Mouse (Mus musculus) brain, adult 2 months (tissue): ENCODE measurements around the gene Kcnj10.

Experiments
- DNase-seq: peaks from one replicate; pipeline ENCODE4 v3.0.0; 2011; ENCODE audit warnings: low read depth, low spot score

The Kcnj10 gene

GRCm38 (mm10) chr1:172340729-172341321 lies at the start of gene Kcnj10:
Gene Kcnj10 (plus strand): TSS chr1:172341210.
- peak; percentile 95 for DNase-seq

DNA sequence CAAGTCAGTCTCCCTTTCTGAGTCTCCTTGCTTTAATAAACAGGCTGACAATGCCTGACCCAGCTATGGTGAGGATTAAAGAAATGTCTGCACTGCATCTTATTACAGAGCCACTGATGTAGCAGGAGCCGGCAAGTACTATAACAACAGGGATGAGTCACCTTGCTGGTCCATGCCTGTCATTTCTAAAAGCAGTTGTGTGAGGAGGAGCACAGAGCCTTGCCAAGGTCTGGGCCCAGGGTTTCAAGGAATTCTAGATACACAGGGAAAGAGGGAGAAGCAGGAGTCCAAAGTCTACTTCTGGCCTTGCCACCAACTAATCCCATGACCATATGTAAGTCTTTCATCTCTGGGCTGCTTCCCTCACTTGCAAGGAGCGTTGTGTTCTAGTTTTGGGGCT lies 48.1 kb upstream of the Kcnj10 start:
- DNase-seq, result peak; percentile 80

DNA sequence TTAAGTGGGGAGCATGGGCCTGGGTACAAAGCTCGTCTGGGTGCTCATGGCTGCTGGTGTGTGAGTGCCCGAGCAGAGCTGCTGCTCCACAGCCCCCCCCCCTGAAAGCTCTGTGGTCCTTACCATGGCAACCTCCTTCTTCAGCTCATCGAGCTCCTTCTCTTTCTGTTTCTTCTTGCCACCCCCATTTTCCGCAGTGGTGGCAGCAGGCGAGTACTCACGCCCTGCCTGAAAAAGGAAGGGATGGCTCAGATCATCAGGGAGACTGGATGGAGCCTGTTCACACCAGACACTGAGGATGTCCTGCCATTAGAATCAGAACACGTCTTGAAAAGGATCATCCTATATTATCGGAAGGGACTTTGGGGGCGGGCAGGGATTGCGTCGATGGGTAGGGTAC lies 47.6 kb upstream of the Kcnj10 start:
- DNase-seq, result peak; percentile 65

DNA sequence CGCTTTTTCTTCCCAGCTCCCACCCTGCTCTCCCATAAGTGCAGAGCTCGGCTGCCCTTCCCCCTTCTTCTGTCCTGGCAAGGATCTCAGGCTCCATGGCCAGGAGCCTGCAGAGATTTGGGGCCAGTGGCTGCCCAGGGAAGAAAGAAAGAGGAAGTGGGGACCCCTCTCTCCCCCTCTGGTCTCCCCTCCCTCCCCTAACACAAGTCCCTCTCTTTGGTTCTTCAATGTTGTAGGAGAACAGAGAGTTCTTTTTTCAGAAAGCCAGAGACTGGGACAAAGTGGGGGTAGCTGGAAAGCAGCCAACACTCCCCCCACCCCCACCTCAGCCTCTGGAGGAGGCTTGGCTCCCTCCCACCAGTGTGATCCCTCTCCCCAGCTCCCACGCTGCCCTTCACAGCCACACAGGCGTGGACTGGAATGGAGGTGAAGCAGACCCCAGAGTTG lies 45.2 kb upstream of the Kcnj10 start:
- peak; percentile 47 for DNase-seq

- peak; percentile 48 for DNase-seq
These were observed 44.0 kb upstream of the Kcnj10 start for GRCm38 (mm10) chr1:172296816-172297510.

- peak; percentile 81 for DNase-seq
These were observed 43.1 kb upstream of the Kcnj10 start, which contains the start of gene Atp1a2 for GRCm38 (mm10) chr1:172297611-172298537. Gene Atp1a2 (minus strand): TSS chr1:172298064.

DNA sequence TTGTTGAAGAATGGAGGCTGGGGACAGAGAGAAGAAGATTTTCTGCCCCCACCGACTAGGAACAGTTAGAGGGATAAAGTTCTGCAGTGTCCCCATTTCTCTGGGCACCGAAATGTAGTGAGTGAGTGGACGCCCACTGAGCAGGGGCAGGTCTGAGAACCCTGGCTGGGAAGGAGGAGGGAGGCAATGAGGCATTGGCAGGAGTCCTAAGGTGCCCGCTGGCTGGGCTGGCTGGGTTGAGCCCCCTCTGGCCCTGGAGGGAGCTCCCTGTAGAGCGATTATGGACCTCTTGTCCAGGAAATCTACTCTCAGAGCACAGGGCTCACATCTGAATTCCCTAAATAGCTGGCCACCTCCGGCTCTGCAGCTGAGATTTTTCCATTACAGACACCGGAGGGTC lies 41.5 kb upstream of the Kcnj10 start:
- DNase-seq, result peak; percentile 41

DNA sequence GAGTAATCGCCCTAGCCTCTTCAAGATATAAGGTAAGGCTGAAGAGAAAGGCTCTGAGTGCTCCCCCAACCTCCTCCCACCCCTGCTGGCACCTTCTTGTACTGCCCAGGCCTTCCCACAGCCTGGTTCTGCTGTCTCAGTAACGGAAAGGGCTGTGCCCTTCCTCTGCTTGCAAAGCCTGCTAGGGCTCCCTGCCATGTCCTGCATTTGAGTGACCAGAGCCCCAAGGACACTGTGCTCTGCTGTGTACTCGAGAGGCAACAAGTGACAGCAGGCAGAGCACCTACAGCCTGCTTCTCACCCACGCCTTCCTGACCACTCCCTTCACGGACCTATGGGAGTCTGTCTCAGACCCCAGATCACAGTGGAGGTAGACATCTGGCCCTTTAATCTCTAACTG lies 40.8 kb upstream of the Kcnj10 start:
- peak; percentile 18 for DNase-seq

DNA sequence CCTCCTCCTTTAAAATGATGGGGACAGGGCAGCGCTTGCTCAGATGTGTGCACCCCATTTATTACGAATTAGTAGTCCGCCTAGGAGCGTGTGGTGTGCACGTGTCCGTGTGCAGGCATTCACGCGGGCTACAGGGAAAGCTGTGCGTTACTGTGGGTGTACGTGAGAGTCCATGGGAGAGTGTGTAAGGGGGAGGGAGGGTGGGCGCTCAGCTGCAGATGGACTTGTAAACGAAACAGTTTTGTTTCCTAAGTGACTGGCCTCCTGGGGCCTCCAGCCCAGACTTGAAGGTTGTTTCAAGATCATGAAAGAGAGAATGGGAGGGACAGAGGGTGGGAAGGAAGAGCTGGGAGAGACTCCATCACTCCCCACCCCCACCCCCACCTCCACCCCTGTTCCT lies 39.8 kb upstream of the Kcnj10 start:
- DNase-seq, result peak; percentile 47

DNA sequence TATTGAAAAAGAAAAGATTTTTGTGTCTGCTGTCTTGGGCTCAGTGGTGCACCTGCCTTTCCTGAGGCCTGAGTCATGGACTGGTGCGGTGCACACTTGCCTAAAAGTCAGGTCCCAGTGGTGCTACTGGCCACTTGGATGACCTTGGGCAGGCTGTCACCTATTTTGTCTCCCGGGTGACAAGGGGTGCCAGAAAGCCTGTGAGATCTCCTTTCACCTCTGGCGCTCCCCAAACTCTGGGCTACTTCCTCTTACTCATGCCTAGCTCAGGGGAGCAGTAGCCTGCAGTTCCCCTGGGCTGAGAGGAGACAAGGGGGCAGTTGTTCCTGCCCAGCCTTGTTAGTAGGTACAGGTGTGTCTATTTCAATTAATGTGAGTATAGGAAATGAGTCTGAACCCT lies 38.7 kb upstream of the Kcnj10 start:
- no peak for DNase-seq

DNA sequence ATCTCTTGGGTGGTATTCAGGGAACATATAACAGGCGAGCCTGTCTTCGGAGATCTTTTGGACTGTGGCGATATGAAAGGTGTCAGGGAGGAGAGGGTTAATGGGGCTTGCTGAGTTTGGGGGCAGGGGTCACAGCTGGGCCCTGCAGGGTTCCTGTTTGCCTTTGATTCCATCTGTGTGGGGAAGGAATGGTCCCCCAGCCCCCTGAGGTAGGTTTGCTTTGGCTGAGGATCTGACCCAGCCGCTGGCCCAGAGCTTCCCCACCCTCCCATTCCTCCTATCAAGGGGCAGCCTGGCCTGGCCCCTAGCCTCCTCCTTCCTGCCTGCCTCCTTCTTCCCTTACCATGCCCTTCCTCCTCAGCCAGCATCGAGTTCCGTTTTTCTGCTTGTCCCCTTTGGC lies 38.2 kb upstream of the Kcnj10 start:
- DNase-seq, result no peak

DNA sequence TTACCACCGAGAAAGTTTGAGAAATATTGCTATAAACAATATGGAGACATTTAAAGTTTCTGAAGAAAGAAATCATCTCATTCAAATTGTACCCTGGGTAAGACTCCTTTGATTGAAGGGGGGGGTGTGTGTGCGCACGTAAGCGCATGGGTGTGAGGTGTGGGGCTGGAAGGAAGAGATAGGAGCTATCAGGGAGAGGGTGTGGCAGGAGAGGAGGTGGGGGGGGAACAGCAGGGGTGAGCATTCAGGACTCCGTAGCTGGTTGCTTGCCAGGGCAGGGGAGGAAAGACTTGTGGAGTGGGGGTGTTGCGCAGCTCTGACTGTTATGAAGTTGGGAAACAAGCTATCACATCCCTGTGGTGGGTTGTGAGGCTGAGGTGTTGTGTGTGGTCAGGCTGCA lies 36.6 kb upstream of the Kcnj10 start:
- peak; percentile 52 for DNase-seq

DNA sequence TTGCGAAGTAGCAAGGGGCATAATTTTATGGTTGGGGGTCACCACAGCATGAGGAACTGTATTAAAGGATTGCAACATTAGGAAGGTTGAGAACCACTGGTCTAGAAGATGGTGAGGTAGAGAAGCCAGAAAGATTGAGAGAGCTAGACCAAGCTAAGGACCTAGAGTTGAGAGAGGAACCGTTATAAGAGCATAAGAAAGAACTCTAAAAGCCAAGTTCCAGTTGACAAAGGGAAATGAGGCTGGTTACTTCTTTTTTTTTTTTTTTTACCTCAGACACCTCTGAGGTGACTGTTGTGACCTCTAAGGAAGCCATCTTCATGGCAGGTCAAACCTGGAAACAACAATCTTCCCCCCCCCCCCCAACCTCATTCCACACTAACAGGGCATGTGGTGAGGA lies 35.9 kb upstream of the Kcnj10 start:
- DNase-seq, result no peak

GRCm38 (mm10) chr1:172305635-172306034 lies 35.4 kb upstream of the Kcnj10 start:
- no peak for DNase-seq

GRCm38 (mm10) chr1:172306196-172306595 lies 34.8 kb upstream of the Kcnj10 start:
- no peak for DNase-seq

DNA sequence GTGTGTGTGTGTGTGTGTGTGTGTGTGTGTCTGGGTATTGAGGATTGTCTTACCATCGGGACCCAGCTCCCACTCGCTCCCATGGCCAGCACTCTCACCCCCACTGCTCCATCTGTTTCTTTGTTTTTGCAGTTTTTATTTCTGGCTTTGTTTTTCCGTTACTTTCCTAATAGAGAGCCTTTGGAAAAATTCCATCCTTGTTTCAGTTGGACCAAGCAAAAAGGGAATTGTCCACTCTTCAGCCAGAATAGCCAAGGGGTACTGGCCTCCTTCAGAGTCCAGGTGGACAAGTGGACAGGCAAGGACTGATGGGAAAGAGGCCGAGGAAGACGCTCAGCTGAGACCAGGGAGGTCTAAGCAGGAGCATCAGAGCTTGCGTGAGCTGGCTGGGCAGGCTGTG lies 34.1 kb upstream of the Kcnj10 start:
- DNase-seq, result peak; percentile 77

DNA sequence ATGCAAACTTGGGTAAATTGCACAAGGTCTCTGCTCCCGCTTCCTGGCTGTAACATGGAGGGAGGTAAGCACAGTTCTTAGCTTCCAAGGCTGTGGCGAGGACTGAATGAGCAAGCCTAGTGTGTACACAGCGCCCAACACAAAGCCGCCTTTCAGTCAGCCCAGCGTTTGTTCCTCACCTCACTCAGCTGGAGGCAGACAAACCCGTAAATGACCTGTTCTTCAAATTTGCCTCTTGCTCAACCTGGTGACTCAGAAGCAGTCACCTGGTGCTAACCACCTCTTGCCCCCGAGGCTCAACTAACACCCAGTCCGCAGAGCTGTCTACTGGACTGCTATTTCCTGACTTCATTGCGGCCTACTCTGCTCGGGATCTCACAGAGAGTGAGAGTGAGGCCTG lies 33.1 kb upstream of the Kcnj10 start:
- peak; percentile 49 for DNase-seq

DNA sequence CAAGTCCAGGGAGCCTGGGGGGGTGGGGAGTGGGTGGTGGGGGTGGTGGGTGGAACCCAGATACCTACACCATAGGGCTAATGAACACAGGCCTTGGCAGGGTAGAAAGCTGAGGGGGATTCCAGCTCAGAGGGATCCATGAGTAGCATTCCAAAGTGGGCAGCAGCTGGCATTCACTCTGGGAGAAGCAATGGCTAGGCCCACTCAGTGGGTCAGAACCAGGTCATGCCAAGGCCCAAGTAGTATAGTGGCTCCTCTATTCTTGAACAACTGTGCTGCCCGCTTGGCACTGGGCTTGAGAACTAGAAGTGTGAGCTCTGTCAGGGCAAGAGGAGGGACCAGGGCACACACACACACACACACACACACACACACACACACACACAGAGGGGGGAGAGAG lies 32.6 kb upstream of the Kcnj10 start:
- DNase-seq, result no peak

- peak; percentile 96 for DNase-seq
These were observed 31.2 kb upstream of the Kcnj10 start for GRCm38 (mm10) chr1:172309699-172310398.

DNA sequence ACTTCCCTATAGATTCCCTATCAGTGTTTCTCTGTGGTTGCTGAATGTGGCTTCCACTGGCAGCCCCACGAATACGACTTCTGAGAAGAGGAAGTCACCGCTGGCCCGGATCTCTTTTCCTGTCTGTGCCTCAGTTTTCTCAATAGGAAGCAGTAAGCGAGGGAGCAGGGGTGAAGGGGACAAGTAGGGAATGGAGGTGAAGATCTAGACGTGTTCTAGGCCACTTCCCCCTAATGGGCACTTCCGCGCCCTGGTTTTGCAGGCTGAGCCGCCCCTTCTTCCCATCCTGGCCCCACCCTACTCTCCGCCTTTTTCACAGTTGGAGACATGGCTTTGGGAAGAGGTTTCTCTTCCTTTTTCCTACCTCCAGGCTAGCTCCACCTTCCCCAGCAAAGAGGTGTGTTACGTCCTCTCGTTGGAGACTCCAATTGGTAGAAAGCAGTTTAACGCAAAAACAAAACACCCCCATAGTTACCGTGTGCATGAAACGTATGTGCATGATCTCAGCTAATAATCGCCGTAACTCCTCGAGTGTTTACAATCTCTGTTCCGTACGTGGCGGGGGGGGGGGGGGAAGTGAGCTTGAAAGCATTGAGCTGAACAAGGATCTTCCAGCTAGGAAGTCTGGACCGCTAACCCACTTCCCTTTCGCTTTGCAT lies 29.6 kb upstream of the Kcnj10 start:
- peak; percentile 98 for DNase-seq
